Mouse (Mus musculus) liver, embryonic 13.5 days (tissue): ENCODE data around the gene Tmsb10. TPM values are rescaled to one million over a fixed set of nuclear protein-coding genes. Genes with fewer than 3 reads are reported as not detected.

Experiments
- ATAC-seq: fragments of 200-750 bp; cut with Nextera tagmentation; 2 replicates; pipeline ENCODE4 v1.8.0; 2017; ENCODE audit warnings: low read depth, mild to moderate bottlenecking, moderate number of reproducible peaks, moderate library complexity
- DNase-seq: peaks from one replicate; pipeline ENCODE4 v3.0.0; 2022
- H3K27ac ChIP-seq: fragments of 300-500 bp; sonication (generic); 2 replicates; pipeline ENCODE4 v1.5.1; 2015; ENCODE audit warnings: moderate library complexity, mild to moderate bottlenecking, inconsistent platforms
- H3K27me3 ChIP-seq: fragments of 300-500 bp; sonication (generic); 2 replicates; pipeline ENCODE4 v1.6.1; 2015; ENCODE audit warnings: mild to moderate bottlenecking, inconsistent platforms
- H3K36me3 ChIP-seq: fragments of 300-500 bp; sonication (generic); 2 replicates; pipeline ENCODE4 v1.6.1; 2015; ENCODE audit warnings: mild to moderate bottlenecking, inconsistent platforms
- H3K4me1 ChIP-seq: fragments of 300-500 bp; sonication (generic); replicated peaks from 2 replicates; pipeline ENCODE4 v1.6.1; 2015; ENCODE audit warnings: inconsistent platforms
- H3K4me2 ChIP-seq: fragments of 300-500 bp; sonication (generic); 2 replicates; pipeline ENCODE4 v1.6.1; 2015; ENCODE audit warnings: inconsistent platforms, mild to moderate bottlenecking, moderate library complexity
- H3K4me3 ChIP-seq: fragments of 300-500 bp; sonication (generic); replicated peaks from 2 replicates; pipeline ENCODE4 v1.5.1; 2015; ENCODE audit warnings: mild to moderate bottlenecking, inconsistent platforms
- H3K9ac ChIP-seq: fragments of 300-500 bp; sonication (generic); 2 replicates; pipeline ENCODE4 v1.6.1; 2015; ENCODE audit warnings: mild to moderate bottlenecking, inconsistent platforms
- H3K9me3 ChIP-seq: fragments of 300-500 bp; sonication (generic); replicated peaks from 2 replicates; pipeline ENCODE4 v1.6.1; 2016; ENCODE audit warnings: inconsistent platforms
- WGBS: fragments of 180-500 bp; shearing (Covaris S2); methylation state at CpG from one replicate; pipeline ENCODE4 v1.1.7; 2015; ENCODE audit not compliant: insufficient replicate concordance; 5-methylcytosine and 5-hydroxymethylcytosine counted together
- polyA plus RNA-seq: library from polyadenylated mRNA; unstranded; fragments of >200 nt; fragmentation: Nextera tagmentation; extraction: Ambion mirVana; gene quantifications from 2 replicates; pipeline ENCODE4 v1.2.1, GENCODE M21; 2015

Gene Tmsb10
- polyA plus RNA-seq, 1 experiment from 2014 or later = 268 TPM

- Histone ChIP-seq H3K9me3 (no peaks in the 10 kb centered on the region), H3K36me3 (no peaks in the 10 kb centered on the region), H3K4me1 (peaks cover 6% of the 10 kb centered on the region), H3K9ac (no peak overlapping the region), H3K27ac (no peak overlapping the region), H3K27me3 (no peaks in the 10 kb centered on the region), H3K4me2 (no peak overlapping the region), H3K4me3 (no peak overlapping the region)
- 71% methylated on average over 4 of the region's 4 CpGs for WGBS
- no peak for ATAC-seq
- DNase-seq = no peak
These were observed 28.7 kb downstream of the Tmsb10 start for GRCm38 (mm10) chr6:72929795-72930398.

GRCm38 (mm10) chr6:72926755-72927482, 31.6 kb downstream of the Tmsb10 start:
- Histone ChIP-seq H3K9ac (no peak overlapping the region), H3K4me2 (no peak overlapping the region), H3K4me1 (peaks cover 6% of the 10 kb centered on the region), H3K4me3 (no peak overlapping the region), H3K36me3 (no peaks in the 10 kb centered on the region), H3K9me3 (no peaks in the 10 kb centered on the region), H3K27ac (no peak overlapping the region; the same call in 1 of the 2 replicates), H3K27me3 (no peaks in the 10 kb centered on the region)
- DNase-seq (no peak), ATAC-seq (peak; percentile 41; the same call in 1 of the 2 replicates)
- WGBS = 22% methylated on average over 9 of the region's 9 CpGs

GRCm38 (mm10) chr6:72926031-72926430, 32.5 kb downstream of the Tmsb10 start:
- Histone ChIP-seq H3K9ac (no peak overlapping the region), H3K27ac (no peak overlapping the region), H3K9me3 (no peaks in the 10 kb centered on the region), H3K36me3 (no peaks in the 10 kb centered on the region), H3K27me3 (no peaks in the 10 kb centered on the region), H3K4me1 (peaks cover 6% of the 10 kb centered on the region), H3K4me2 (no peak overlapping the region), H3K4me3 (no peak overlapping the region)
- no peak for ATAC-seq
- whole genome bisulfite sequencing = 60% methylated on average over 4 of the region's 4 CpGs
- DNase-seq = no peak

- ATAC-seq = no peak
- no peak for DNase-seq
- H3K9ac ChIP-seq = no peak overlapping the region
These were observed 35.2 kb downstream of the Tmsb10 start for GRCm38 (mm10) chr6:72923381-72923780.

DNA sequence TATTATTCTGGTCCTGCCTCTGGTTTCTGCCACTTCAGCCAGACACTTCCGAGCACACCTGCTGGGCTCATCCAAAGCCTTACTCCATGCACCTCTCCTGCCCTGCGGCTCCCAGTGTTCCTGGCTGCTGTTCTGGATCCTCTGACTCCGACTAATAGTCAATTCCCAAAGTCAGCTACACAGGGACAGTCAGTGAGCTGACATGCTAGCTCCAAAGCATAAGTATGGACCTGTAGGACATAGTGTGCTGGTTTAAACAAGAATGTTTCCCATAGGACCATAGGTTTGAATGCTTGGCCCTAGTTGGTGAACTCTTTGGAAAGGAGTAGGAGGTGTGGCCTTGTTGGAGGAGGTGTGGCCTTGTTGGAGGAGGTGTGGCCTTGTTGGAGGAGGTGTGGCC, 37.5 kb downstream of the Tmsb10 start:
- H3K4me1 ChIP-seq = no peaks in the 10 kb centered on the region
- H3K9ac ChIP-seq = no peak overlapping the region
- DNase-seq (no peak), ATAC-seq (no peak)
- no peak overlapping the region for H3K4me2 ChIP-seq
- H3K4me3 ChIP-seq = no peak overlapping the region
- H3K9me3 ChIP-seq = no peaks in the 10 kb centered on the region
- WGBS = 82% methylated on average over 3 of the region's 3 CpGs
- H3K27me3 ChIP-seq = no peaks in the 10 kb centered on the region
- H3K36me3 ChIP-seq = no peaks in the 10 kb centered on the region
- no peak overlapping the region for H3K27ac ChIP-seq

More at GRCm38 (mm10) chr6:72923381-72923780, 35.2 kb downstream of the Tmsb10 start:
- H3K4me2 ChIP-seq = no peak overlapping the region
- WGBS = 72% methylated on average over 8 of the region's 8 CpGs
- no peaks in the 10 kb centered on the region for H3K27me3 ChIP-seq
- H3K4me3 ChIP-seq = no peak overlapping the region
- H3K36me3 ChIP-seq = no peaks in the 10 kb centered on the region
- H3K27ac ChIP-seq = no peak overlapping the region
- peaks cover 6% of the 10 kb centered on the region for H3K4me1 ChIP-seq
- no peaks in the 10 kb centered on the region for H3K9me3 ChIP-seq

DNA sequence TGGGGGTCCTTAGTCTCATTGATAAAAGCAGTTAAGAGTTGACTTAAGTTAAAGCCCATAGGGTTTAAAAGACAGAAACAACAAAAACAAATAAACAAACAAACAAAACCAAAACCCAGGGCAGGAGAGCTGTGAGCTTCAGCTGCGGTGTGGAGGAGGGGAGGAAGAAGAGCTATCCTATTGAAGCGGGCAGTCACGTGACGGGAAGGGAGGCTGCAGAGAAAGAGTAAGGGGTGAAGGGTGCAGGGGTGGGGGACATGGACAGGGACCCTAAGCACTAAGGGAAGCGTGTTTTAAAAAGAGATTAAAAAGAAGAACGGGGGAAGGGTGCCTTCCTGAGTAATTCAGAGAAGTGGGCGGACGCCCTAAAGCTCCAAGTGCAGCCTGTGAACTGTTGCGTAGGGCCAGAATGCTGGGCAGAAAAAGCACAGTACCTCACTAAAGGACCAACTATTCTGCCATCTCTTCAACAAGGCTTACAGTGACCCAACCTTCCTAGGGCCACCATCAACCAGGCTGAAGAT, 40.0 kb downstream of the Tmsb10 start:
- ATAC-seq = no peak
- no peak for DNase-seq
- Histone ChIP-seq H3K9ac (no peak overlapping the region), H3K27me3 (no peaks in the 10 kb centered on the region), H3K36me3 (no peaks in the 10 kb centered on the region), H3K4me2 (no peak overlapping the region), H3K9me3 (no peaks in the 10 kb centered on the region), H3K27ac (no peak overlapping the region), H3K4me1 (no peaks in the 10 kb centered on the region), H3K4me3 (no peak overlapping the region)
- 54% methylated on average over 9 of the region's 9 CpGs for WGBS

- H3K9ac ChIP-seq = no peak overlapping the region
- no peaks in the 10 kb centered on the region for H3K9me3 ChIP-seq
- H3K4me1 ChIP-seq = no peaks in the 10 kb centered on the region
- H3K27me3 ChIP-seq = no peaks in the 10 kb centered on the region
- H3K36me3 ChIP-seq = no peaks in the 10 kb centered on the region
- 64% methylated on average over 7 of the region's 7 CpGs for WGBS
- DNase-seq (no peak), ATAC-seq (no peak)
- no peak overlapping the region for H3K4me2 ChIP-seq
- no peak overlapping the region for H3K27ac ChIP-seq
- no peak overlapping the region for H3K4me3 ChIP-seq
These were observed 42.2 kb downstream of the Tmsb10 start for GRCm38 (mm10) chr6:72916330-72916729.

- ATAC-seq (no peak), DNase-seq (no peak)
- no peaks in the 10 kb centered on the region for H3K27me3 ChIP-seq
- WGBS = 58% methylated on average over 6 of the region's 6 CpGs
- H3K4me1 ChIP-seq = no peaks in the 10 kb centered on the region
- no peak overlapping the region for H3K9ac ChIP-seq
- no peaks in the 10 kb centered on the region for H3K9me3 ChIP-seq
- H3K4me3 ChIP-seq = no peak overlapping the region
- H3K4me2 ChIP-seq = no peak overlapping the region
- H3K27ac ChIP-seq = no peak overlapping the region
- H3K36me3 ChIP-seq = no peaks in the 10 kb centered on the region
These were observed 44.3 kb downstream of the Tmsb10 start for GRCm38 (mm10) chr6:72914087-72914749.

DNA sequence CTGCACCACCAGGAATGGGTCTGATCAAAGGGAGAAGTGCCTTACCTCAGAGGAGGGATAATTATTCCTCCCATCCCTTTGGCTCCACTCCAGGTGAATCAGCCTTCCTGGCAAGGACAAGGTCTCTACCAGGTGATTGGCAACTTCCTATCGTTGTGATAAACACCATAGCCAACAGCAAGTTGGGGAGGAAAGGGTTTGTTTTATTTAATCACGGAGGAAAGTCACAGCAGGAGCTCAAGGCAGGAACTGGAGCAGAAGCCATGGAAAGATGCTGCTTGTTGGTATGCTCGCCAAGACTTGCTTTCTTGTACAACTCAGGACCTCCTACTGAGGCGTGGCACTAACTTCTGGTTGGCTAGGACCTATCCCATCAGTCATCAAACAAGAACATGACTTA, 47.3 kb downstream of the Tmsb10 start:
- DNase-seq = no peak
- 44% methylated on average over 4 of the region's 4 CpGs for WGBS
- no peak overlapping the region for H3K9ac ChIP-seq

More for the DNA sequence above, 47.3 kb downstream of the Tmsb10 start:
- no peak overlapping the region for H3K4me2 ChIP-seq
- H3K4me3 ChIP-seq = no peak overlapping the region
- H3K27ac ChIP-seq = no peak overlapping the region
- H3K36me3 ChIP-seq = no peaks in the 10 kb centered on the region
- no peaks in the 10 kb centered on the region for H3K9me3 ChIP-seq
- H3K27me3 ChIP-seq = no peaks in the 10 kb centered on the region
- ATAC-seq = no peak
- H3K4me1 ChIP-seq = no peaks in the 10 kb centered on the region
